Mouse (Mus musculus): Measurements from ENCODE around the gene Sgtb.

Gene Sgtb

DNA sequence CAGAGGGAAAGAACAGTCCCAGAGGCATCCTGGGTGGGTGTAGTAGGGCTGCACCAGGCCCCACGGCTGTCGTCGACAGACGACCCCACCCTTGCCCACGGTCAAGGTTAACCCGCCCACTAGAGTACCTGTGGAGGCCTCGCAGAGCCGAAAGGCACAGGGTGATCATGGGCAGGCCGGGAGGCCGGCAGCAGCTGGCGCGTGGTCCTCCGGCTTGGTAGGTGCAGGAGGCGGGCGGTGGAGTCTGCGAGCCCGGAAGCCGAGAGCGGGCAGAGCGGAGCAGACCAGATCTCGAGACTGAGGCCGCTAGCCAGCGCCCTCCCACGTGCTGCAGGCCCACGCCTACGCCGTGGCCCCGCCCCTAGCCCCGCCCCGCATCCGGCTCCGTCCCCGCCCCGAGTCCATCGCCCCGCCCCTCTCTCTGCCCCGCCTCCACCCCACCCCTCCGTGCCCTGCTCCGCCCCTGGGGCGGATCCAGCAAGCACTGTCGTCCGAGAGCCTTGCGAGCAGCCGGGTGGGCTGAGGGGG lies at the start of gene Sgtb, which contains the start of gene Nln:
TSS of gene Sgtb (plus strand) at position 454 of the 528 bp plus-strand sequence.
TSS of gene Nln (minus strand) at position 327 of the 528 bp plus-strand sequence.
- CTCF ChIA-PET: no interaction called here

- CTCF ChIA-PET: no interaction called here
These were observed 49.3 kb upstream of the Sgtb start for GRCm38 (mm10) chr13:104060231-104060630.

- CTCF ChIA-PET: interaction anchor here (0.9 kb wide), 1 partner anchor 312 kb away, joined by 3 read pairs; no protein-coding TSS in a partner anchor
These were observed 47.4 kb upstream of the Sgtb start for GRCm38 (mm10) chr13:104061975-104062750.

DNA sequence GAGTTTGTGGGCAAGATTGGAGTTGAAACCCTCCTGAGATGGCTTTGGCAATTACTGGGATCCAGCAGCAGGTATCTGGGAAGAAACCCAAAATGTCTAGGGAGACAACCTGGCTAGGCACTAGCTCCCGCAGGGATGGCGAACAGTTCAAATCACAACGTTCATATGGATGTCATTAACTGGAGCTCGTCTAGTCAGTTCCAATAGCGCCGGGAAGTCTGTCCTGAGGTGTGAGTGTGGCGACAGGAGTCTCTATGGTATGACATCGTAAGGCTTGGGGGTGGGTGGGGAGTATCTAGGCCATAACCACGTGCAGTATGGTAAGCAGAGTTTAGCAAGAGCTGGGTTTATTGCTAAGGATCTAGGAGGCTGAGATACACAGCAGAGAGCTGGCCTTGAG lies 46.5 kb upstream of the Sgtb start:
- CTCF ChIA-PET: no interaction called here

GRCm38 (mm10) chr13:104065649-104066347 lies 43.7 kb upstream of the Sgtb start:
- CTCF ChIA-PET: no interaction called here

- CTCF ChIA-PET: no interaction called here
These were observed 40.3 kb upstream of the Sgtb start for GRCm38 (mm10) chr13:104069216-104069615.

GRCm38 (mm10) chr13:104070703-104071102 lies 38.8 kb upstream of the Sgtb start:
- CTCF ChIA-PET: no interaction called here

DNA sequence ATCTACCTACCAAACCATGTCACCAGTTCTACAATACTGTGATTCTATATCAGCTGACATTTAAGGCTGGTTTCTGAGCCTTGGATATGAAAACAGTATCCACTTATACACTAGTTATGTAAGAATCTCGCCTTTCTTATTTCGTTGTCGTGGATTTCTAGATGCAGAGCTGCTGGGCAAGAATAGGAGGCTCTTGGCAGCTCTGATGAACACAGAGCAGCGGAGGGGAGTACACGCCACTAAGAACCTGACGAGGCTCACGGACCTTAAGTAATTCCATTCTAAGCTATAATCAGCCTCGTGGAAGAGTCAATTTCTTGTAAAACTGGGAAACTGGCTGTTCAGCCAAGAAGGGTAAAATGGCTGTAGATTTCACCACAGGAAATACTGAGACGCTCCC lies 37.2 kb upstream of the Sgtb start:
- CTCF ChIA-PET: no interaction called here

GRCm38 (mm10) chr13:104074230-104074629 lies 35.3 kb upstream of the Sgtb start:
- CTCF ChIA-PET: no interaction called here

DNA sequence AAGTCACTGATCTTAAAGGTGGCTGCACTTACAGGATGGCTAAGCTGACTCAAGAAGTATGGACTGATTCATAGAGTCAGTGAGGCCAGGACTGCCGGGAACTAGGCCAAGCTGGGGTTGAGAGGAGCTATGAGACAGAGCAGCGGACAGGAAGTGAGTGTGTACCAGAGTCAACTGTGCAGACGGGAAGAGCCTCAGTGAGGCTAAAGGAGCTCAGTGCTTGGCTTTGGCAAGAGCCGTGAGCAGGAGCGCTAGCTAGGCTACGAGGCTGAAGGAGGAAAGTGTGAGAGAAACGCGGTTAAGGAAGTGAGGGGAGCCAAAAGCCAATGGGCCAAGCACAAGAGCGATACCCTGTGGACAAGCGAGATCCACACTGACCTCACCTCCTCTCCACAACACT lies 34.8 kb upstream of the Sgtb start:
- CTCF ChIA-PET: no interaction called here

- CTCF ChIA-PET: no interaction called here
These were observed 32.5 kb upstream of the Sgtb start for GRCm38 (mm10) chr13:104076993-104077392.

- CTCF ChIA-PET: no interaction called here
These were observed 27.0 kb upstream of the Sgtb start for GRCm38 (mm10) chr13:104082504-104082903.

DNA sequence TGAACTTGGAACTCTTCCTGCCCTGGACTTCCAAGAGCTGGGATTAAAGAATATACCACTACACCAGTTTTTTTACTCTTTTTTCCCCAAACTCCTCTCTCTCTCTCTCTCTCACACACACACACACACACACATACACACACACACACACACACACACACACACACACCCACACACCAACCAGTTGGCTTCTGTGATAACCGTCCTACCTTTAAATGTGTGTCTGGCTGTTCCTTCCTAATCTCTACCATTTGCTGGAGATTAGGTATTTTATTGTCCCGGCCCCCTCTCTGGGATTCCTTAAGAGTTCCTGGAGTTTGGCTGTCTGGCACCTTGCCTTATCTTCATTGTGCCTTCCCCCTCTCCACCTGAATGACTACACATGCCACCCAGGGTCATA lies 24.9 kb upstream of the Sgtb start:
- CTCF ChIA-PET: no interaction called here

DNA sequence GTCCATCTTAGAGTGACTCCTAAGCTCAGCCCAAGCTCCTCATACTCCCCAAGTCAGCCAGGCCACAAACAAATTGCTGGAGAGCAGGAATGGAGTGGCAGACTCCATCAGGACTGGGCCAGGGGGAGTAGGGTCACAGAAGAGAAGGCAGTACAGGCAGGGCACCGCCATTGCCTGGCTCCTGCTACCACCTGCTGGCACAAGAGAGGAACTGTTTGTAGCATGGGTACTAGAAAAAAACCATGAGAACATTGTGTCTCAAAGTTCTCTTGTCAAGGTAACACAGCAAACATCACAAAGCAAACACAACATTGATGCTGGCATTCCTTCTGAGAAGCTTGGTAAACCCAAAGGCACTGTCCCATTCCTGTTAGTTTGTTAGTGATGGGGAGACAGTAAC lies 20.2 kb upstream of the Sgtb start:
- CTCF ChIA-PET: no interaction called here

GRCm38 (mm10) chr13:104091734-104092133 lies 17.8 kb upstream of the Sgtb start:
- CTCF ChIA-PET: no interaction called here

DNA sequence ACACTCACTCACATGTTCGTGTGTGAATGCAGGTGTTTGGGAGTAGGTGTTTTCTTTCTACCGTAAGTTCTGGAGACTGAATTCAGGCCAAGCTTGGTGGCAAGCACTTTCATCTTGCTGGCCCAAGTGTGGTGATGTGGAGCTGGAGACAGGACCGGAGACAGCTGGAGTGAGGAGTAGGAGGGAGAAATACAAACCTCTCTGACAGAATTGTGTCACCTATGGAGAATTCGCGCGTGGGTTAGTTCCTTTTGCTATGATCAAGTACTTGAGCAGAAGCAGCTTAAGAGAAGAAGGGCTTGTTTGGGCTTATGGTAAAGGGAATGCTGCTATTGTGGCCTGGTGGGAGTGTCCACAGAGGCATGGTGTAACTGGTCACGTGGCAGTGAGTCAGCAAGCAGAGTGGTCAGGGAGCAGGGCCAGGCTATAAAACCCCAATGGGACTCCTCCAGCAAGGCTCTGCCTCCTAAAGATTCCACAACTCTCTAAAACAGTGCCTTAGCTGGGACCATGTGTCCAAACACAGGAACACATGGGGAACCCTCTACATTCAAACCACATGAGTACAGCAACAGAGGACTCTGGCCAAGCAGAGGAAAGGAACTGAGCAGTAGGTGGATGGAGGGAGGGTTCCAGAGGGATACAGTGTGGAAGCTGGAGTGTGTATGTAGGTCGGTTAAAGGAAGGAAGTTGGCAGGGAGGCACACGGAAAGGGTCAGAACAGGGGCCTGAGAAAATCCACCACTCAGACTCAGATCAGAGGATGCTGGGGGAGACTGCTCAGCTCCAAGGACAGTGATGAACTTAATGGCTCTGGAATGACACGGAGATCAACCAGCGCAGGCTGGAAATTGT lies 14.8 kb upstream of the Sgtb start:
- CTCF ChIA-PET: interaction anchor here (0.6 kb wide), 1 partner anchor 363 kb away, joined by 3 read pairs; no protein-coding TSS in a partner anchor

- CTCF ChIA-PET: no interaction called here
These were observed 13.6 kb upstream of the Sgtb start for GRCm38 (mm10) chr13:104095955-104096354.

GRCm38 (mm10) chr13:104097190-104097589 lies 12.4 kb upstream of the Sgtb start:
- CTCF ChIA-PET: no interaction called here

GRCm38 (mm10) chr13:104100416-104100815 lies 9.1 kb upstream of the Sgtb start:
- CTCF ChIA-PET: no interaction called here

GRCm38 (mm10) chr13:104101606-104102235 lies 7.8 kb upstream of the Sgtb start:
- CTCF ChIA-PET: no interaction called here

DNA sequence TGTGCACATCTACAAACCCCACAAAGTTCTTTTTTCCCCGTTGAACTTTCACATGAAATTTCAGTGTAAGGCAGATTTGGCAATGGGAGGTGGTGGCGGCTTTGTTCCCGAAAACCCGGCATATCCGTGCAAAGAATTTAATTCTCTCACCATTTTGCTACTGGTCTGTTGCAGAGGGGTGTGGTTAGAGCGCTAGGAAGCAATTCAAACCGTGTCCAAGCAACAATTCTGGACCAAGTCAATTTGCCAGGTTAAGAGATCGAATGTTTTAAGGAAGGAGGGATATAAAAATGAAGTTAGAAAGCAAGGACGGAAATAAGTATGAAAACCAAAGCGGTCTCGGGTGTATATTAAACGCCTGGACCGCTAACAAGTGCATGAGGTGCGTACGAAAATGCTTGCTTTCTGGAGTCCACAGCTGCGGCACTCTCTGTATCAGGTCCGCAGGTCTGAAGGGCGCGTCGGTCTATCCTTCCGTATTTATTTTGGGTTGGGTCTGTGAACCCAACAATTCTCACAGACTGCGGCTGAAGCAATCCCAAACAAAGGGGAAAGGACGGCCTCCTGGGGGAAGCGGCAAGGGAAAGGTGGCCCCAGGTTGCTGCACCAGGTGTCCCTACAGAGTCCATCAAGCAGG lies 772 bp upstream of the Sgtb start:
- CTCF ChIA-PET: no interaction called here

All from spleen, embryonic (tissue).